9 mouse cellular contexts compared by ENCODE assay signal in the genomic region with DNA sequence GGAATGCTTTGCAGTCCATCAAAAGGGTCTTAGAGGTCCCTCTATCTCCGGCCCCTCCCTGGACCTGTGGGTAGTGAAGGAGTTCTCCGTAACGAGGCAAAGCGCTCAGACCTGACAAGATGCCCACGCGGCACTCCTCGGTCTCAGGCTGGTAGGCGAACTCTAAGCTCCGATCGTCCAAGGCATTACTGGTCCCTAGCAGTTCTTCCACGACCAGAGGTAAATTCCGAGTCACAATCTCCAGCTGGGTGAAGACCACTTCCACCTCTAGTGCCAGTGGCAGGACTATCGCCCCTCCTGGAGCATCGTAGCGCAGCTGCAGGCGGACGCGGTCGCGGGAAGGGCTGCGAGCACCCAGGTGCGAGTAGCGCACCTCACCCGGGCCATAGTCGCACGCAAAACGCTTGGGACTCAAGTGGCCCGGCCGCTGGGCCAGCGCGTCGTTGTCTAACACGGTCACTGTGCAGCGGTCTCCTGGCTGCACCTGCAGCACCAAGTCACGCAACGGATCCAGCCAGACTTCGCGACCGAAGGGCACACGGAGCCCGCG. TPM values are rescaled to one million over a fixed set of nuclear protein-coding genes. Genes with fewer than 3 reads are reported as not detected.
DNase-seq lines count a peak whose midpoint lies in the region; ATAC-seq and TF ChIP-seq lines count a peak whose summit lies in the region.
"Had no signal": no experiment of that assay in that cellular context is flagged by ENCODE, and none has a peak within 500 bp of the region (broad histone marks: within the 10 kb centered on the region; RNA-seq: fewer than 3 reads in every experiment).

No protein-coding gene starts in this region.

- peak; percentile 49 for DNase-seq in midbrain, embryonic 10.5 days (ENCODE audit: low spot score)
- DNase-seq in spleen, postnatal 10 days (ENCODE audit: low spot score in 2 of 2): no peak
- DNase-seq in natural killer cell, adult 2 months (ENCODE audit: low spot score in 2 of 2): no peak

- peak overlapping the region; percentile 86 for H3K4me3 ChIP-seq in megakaryocyte, embryonic 14.5 days (replicated peaks)
- peak overlapping the region; percentile 42 for H3K4me3 ChIP-seq in embryonic fibroblast, embryonic 13.5 days (ENCODE audit: insufficient read depth, low read length)
- peak overlapping the region; percentile 59 for H3K4me3 ChIP-seq in kidney, embryonic 16.5 days (ENCODE audit: low read length)
- H3K4me3 ChIP-seq in midbrain, embryonic 10.5 days: peak overlapping the region; percentile 77

- H3K36me3 ChIP-seq in megakaryocyte, embryonic 14.5 days (replicated peaks; ENCODE audit: low read length): no peaks in the 10 kb centered on the region
- H3K36me3 ChIP-seq in kidney, embryonic 16.5 days (ENCODE audit: insufficient read depth, low read length): peaks cover 40% of the 10 kb centered on the region
- peaks cover 43% of the 10 kb centered on the region for H3K36me3 ChIP-seq in midbrain, embryonic 10.5 days

- H3K9me3 ChIP-seq in megakaryocyte, embryonic 14.5 days: peaks cover 50% of the 10 kb centered on the region
- H3K9me3 ChIP-seq in kidney, embryonic 16.5 days (ENCODE audit: low read length): peaks cover 37% of the 10 kb centered on the region
- peaks cover 42% of the 10 kb centered on the region for H3K9me3 ChIP-seq in midbrain, embryonic 10.5 days (replicated peaks)

- H3K27me3 ChIP-seq in megakaryocyte, embryonic 14.5 days (replicated peaks): peaks cover 54% of the 10 kb centered on the region
- 0 out of 2 replicates have a peak, but pooled peaks cover 6% of the 10 kb centered on the region for H3K27me3 ChIP-seq in kidney, embryonic 16.5 days (ENCODE audit: insufficient read depth, low read length)
- H3K27me3 ChIP-seq in midbrain, embryonic 10.5 days (ENCODE audit: low read depth, poor library complexity, severe bottlenecking): peaks cover 27% of the 10 kb centered on the region

- no peak for TF ChIP-seq POLR2A in embryonic fibroblast, embryonic 13.5 days (IDR thresholded peaks at IDR 0.05; ENCODE audit: low read depth, low read length)

- H3K4me1 ChIP-seq in megakaryocyte, embryonic 14.5 days: peaks cover 21% of the 10 kb centered on the region; the same call in 1 of the 2 replicates
- H3K4me1 ChIP-seq in embryonic fibroblast, embryonic 13.5 days (ENCODE audit: control insufficient read depth, insufficient read depth, low read length): no peaks in the 10 kb centered on the region
- H3K4me1 ChIP-seq in kidney, embryonic 16.5 days (ENCODE audit: insufficient read depth, low read length): peaks cover 12% of the 10 kb centered on the region
- H3K4me1 ChIP-seq in midbrain, embryonic 10.5 days: peaks cover 33% of the 10 kb centered on the region

- WGBS in kidney, embryonic 16.5 days: under 1% methylated on average over 42 of the region's 42 CpGs
- 1% methylated on average over 42 of the region's 42 CpGs for WGBS in midbrain, embryonic 10.5 days

- peak overlapping the region; percentile 94 for H3K4me2 ChIP-seq in kidney, embryonic 16.5 days (replicated peaks; ENCODE audit: low read depth, low read length)

- TF ChIP-seq CTCF in embryonic fibroblast, embryonic 13.5 days (IDR thresholded peaks at IDR 0.05; ENCODE audit: borderline replicate concordance, insufficient read depth, low read length): no peak

- H3K9ac ChIP-seq in kidney, embryonic 16.5 days (replicated peaks; ENCODE audit: low read length): peak overlapping the region; percentile 72

- no peak overlapping the region for H3K27ac ChIP-seq in embryonic fibroblast, embryonic 13.5 days (ENCODE audit: insufficient read depth, low read length)
- peak overlapping the region; percentile 84 for H3K27ac ChIP-seq in kidney, embryonic 16.5 days (ENCODE audit: low read length)
- H3K27ac ChIP-seq in midbrain, embryonic 10.5 days (replicated peaks): peak overlapping the region; percentile 76

- no peak for ATAC-seq in megakaryocyte, adult 5-6 weeks (ENCODE audit: poor library complexity, severe bottlenecking)
- ATAC-seq in kidney, embryonic 16.5 days (ENCODE audit: low FRiP score, low TSS enrichment): no peak
- ATAC-seq in monocyte, adult 5-6 weeks (replicated peaks; ENCODE audit: insufficient number of reproducible peaks, low FRiP score, low TSS enrichment, poor library complexity, severe bottlenecking): no peak

RNA-seq across cellular contexts. Expression of a gene that starts 0.8 kb away (rescaled TPM):
- 0.02 TPM in 1 of 2 replicates, not detected in the other for polyA plus RNA-seq in megakaryocyte, embryonic 14.5 days (2012; ENCODE audit: insufficient read depth, low replicate concordance)
- not detected in 2 replicates for total RNA-seq in megakaryocyte, adult 5-6 weeks (2015)
- total RNA-seq in megakaryocyte, adult 5-6 weeks (2017): under 0.01 TPM in 1 of 2 replicates, not detected in the other
- polyA plus RNA-seq in embryonic fibroblast, embryonic 13.5 days (2011; ENCODE audit: insufficient read length, low read depth, missing spikeins): 0.23 TPM in 2 replicates
- 15.1 and 15.6 TPM in 2 replicates for polyA plus RNA-seq in kidney, embryonic 16.5 days (2015; fragmentation: Nextera tagmentation; extraction: Ambion mirVana)
- 3.3 and 4.4 TPM in 2 replicates for polyA plus RNA-seq in midbrain, embryonic 10.5 days (2016; fragmentation: Nextera tagmentation; extraction: Ambion mirVana)
- not detected in 3 replicates for total RNA-seq in monocyte, adult 5-6 weeks (2017)
- total RNA-seq: neutrophil, adult 5-6 weeks had no signal
